Mouse (Mus musculus): ENCODE measurements around the gene Exoc2. TPM values are rescaled to one million over a fixed set of nuclear protein-coding genes. Genes with fewer than 3 reads are reported as not detected.
A peak's percentile ranks its signal among the peaks of the same experiment; 100 is the strongest.

Exoc2 gene
- polyA plus RNA-seq, 1 experiment from 2014 or later: 37.1 TPM

GRCm38 (mm10) chr13:30801886-30802285 lies 172.0 kb downstream of the Exoc2 start:
- Histone ChIP-seq H3K9me3 (ENCODE audit: control insufficient read depth, low read length) (no peaks in the 10 kb centered on the region), H3K9ac (ENCODE audit: low read length) (no peak overlapping the region)
- WGBS: 67% methylated on average over 4 of the region's 4 CpGs

GRCm38 (mm10) chr13:30795960-30796359 lies 177.9 kb downstream of the Exoc2 start:
- no peaks in the 10 kb centered on the region for H3K9me3 ChIP-seq (ENCODE audit: control insufficient read depth, low read length)
- 74% methylated on average over 4 of the region's 4 CpGs for WGBS
- H3K36me3 ChIP-seq (ENCODE audit: control insufficient read depth, insufficient read depth, low read length): no peaks in the 10 kb centered on the region
- H3K4me2 ChIP-seq (ENCODE audit: low read depth, low read length): no peak overlapping the region
- H3K27me3 ChIP-seq (ENCODE audit: control insufficient read depth, insufficient read depth, low read depth, low read length): no peaks in the 10 kb centered on the region
- H3K27ac ChIP-seq (ENCODE audit: low read length): no peak overlapping the region
- no peak for ATAC-seq (ENCODE audit: low read depth)
- no peak overlapping the region for H3K4me3 ChIP-seq (ENCODE audit: low read length)
- H3K9ac ChIP-seq (ENCODE audit: low read length): no peak overlapping the region
- H3K4me1 ChIP-seq (replicated peaks; ENCODE audit: control insufficient read depth, insufficient read depth, low read length): no peaks in the 10 kb centered on the region

More at GRCm38 (mm10) chr13:30801886-30802285, 172.0 kb downstream of the Exoc2 start:
- no peaks in the 10 kb centered on the region for H3K36me3 ChIP-seq (ENCODE audit: control insufficient read depth, insufficient read depth, low read length)
- no peaks in the 10 kb centered on the region for H3K4me1 ChIP-seq (replicated peaks; ENCODE audit: control insufficient read depth, insufficient read depth, low read length)
- no peak for ATAC-seq (ENCODE audit: low read depth)
- no peak overlapping the region for H3K4me3 ChIP-seq (ENCODE audit: low read length)
- H3K4me2 ChIP-seq (ENCODE audit: low read depth, low read length): no peak overlapping the region
- no peaks in the 10 kb centered on the region for H3K27me3 ChIP-seq (ENCODE audit: control insufficient read depth, insufficient read depth, low read depth, low read length)
- H3K27ac ChIP-seq (ENCODE audit: low read length): no peak overlapping the region

- no peak for ATAC-seq (ENCODE audit: low read depth)
- Histone ChIP-seq H3K4me2 (ENCODE audit: low read depth, low read length) (no peak overlapping the region), H3K27ac (ENCODE audit: low read length) (no peak overlapping the region), H3K9ac (ENCODE audit: low read length) (no peak overlapping the region), H3K27me3 (ENCODE audit: control insufficient read depth, insufficient read depth, low read depth, low read length) (no peaks in the 10 kb centered on the region), H3K9me3 (ENCODE audit: control insufficient read depth, low read length) (no peaks in the 10 kb centered on the region), H3K4me1 (replicated peaks; ENCODE audit: control insufficient read depth, insufficient read depth, low read length) (no peaks in the 10 kb centered on the region), H3K4me3 (ENCODE audit: low read length) (no peak overlapping the region), H3K36me3 (ENCODE audit: control insufficient read depth, insufficient read depth, low read length) (no peaks in the 10 kb centered on the region)
- 69% methylated on average over 5 of the region's 5 CpGs for WGBS
These were observed 180.3 kb downstream of the Exoc2 start for GRCm38 (mm10) chr13:30793616-30794015.

GRCm38 (mm10) chr13:30793196-30793595 lies 180.7 kb downstream of the Exoc2 start:
- ATAC-seq (ENCODE audit: low read depth): no peak
- 81% methylated on average over 4 of the region's 4 CpGs for WGBS

GRCm38 (mm10) chr13:30792741-30793140 lies 181.2 kb downstream of the Exoc2 start:
- no peaks in the 10 kb centered on the region for H3K27me3 ChIP-seq (ENCODE audit: control insufficient read depth, insufficient read depth, low read depth, low read length)
- H3K4me3 ChIP-seq (ENCODE audit: low read length): no peak overlapping the region
- H3K27ac ChIP-seq (ENCODE audit: low read length): no peak overlapping the region
- 52% methylated on average over 3 of the region's 3 CpGs for WGBS
- H3K9me3 ChIP-seq (ENCODE audit: control insufficient read depth, low read length): no peaks in the 10 kb centered on the region
- no peaks in the 10 kb centered on the region for H3K4me1 ChIP-seq (replicated peaks; ENCODE audit: control insufficient read depth, insufficient read depth, low read length)
- peak; percentile 26; the same call in 1 of the 2 replicates for ATAC-seq (ENCODE audit: low read depth)
- no peak overlapping the region for H3K4me2 ChIP-seq (ENCODE audit: low read depth, low read length)
- no peaks in the 10 kb centered on the region for H3K36me3 ChIP-seq (ENCODE audit: control insufficient read depth, insufficient read depth, low read length)
- H3K9ac ChIP-seq (ENCODE audit: low read length): no peak overlapping the region

More at GRCm38 (mm10) chr13:30793196-30793595, 180.7 kb downstream of the Exoc2 start:
- no peak overlapping the region for H3K4me2 ChIP-seq (ENCODE audit: low read depth, low read length)
- H3K9ac ChIP-seq (ENCODE audit: low read length): no peak overlapping the region
- H3K27ac ChIP-seq (ENCODE audit: low read length): no peak overlapping the region
- H3K36me3 ChIP-seq (ENCODE audit: control insufficient read depth, insufficient read depth, low read length): no peaks in the 10 kb centered on the region
- H3K27me3 ChIP-seq (ENCODE audit: control insufficient read depth, insufficient read depth, low read depth, low read length): no peaks in the 10 kb centered on the region
- H3K4me1 ChIP-seq (replicated peaks; ENCODE audit: control insufficient read depth, insufficient read depth, low read length): no peaks in the 10 kb centered on the region
- no peak overlapping the region for H3K4me3 ChIP-seq (ENCODE audit: low read length)
- no peaks in the 10 kb centered on the region for H3K9me3 ChIP-seq (ENCODE audit: control insufficient read depth, low read length)

- Histone ChIP-seq H3K4me2 (ENCODE audit: low read depth, low read length) (no peak overlapping the region), H3K4me3 (ENCODE audit: low read length) (no peak overlapping the region), H3K27ac (ENCODE audit: low read length) (no peak overlapping the region), H3K9ac (ENCODE audit: low read length) (no peak overlapping the region), H3K9me3 (ENCODE audit: control insufficient read depth, low read length) (no peaks in the 10 kb centered on the region), H3K27me3 (ENCODE audit: control insufficient read depth, insufficient read depth, low read depth, low read length) (no peaks in the 10 kb centered on the region), H3K36me3 (ENCODE audit: control insufficient read depth, insufficient read depth, low read length) (no peaks in the 10 kb centered on the region), H3K4me1 (replicated peaks; ENCODE audit: control insufficient read depth, insufficient read depth, low read length) (no peaks in the 10 kb centered on the region)
- 40% methylated on average over 9 of the region's 9 CpGs for WGBS
- ATAC-seq (ENCODE audit: low read depth): no peak
These were observed 181.6 kb downstream of the Exoc2 start for GRCm38 (mm10) chr13:30792308-30792707.

GRCm38 (mm10) chr13:30790016-30790415 lies 183.9 kb downstream of the Exoc2 start:
- no peak overlapping the region for H3K4me3 ChIP-seq (ENCODE audit: low read length)
- H3K27ac ChIP-seq (ENCODE audit: low read length): no peak overlapping the region
- H3K36me3 ChIP-seq (ENCODE audit: control insufficient read depth, insufficient read depth, low read length): no peaks in the 10 kb centered on the region
- 64% methylated on average over 5 of the region's 5 CpGs for WGBS
- H3K4me2 ChIP-seq (ENCODE audit: low read depth, low read length): no peak overlapping the region
- H3K4me1 ChIP-seq (replicated peaks; ENCODE audit: control insufficient read depth, insufficient read depth, low read length): no peaks in the 10 kb centered on the region
- H3K9ac ChIP-seq (ENCODE audit: low read length): no peak overlapping the region
- H3K27me3 ChIP-seq (ENCODE audit: control insufficient read depth, insufficient read depth, low read depth, low read length): no peaks in the 10 kb centered on the region
- no peaks in the 10 kb centered on the region for H3K9me3 ChIP-seq (ENCODE audit: control insufficient read depth, low read length)
- no peak for ATAC-seq (ENCODE audit: low read depth)

- H3K27ac ChIP-seq (ENCODE audit: low read length): no peak overlapping the region
- no peak for ATAC-seq (ENCODE audit: low read depth)
These were observed 185.5 kb downstream of the Exoc2 start for GRCm38 (mm10) chr13:30788421-30788820.

GRCm38 (mm10) chr13:30787960-30788359 lies 185.9 kb downstream of the Exoc2 start:
- no peak overlapping the region for H3K4me2 ChIP-seq (ENCODE audit: low read depth, low read length)
- H3K9ac ChIP-seq (ENCODE audit: low read length): no peak overlapping the region
- no peaks in the 10 kb centered on the region for H3K36me3 ChIP-seq (ENCODE audit: control insufficient read depth, insufficient read depth, low read length)
- no peaks in the 10 kb centered on the region for H3K9me3 ChIP-seq (ENCODE audit: control insufficient read depth, low read length)
- H3K27ac ChIP-seq (ENCODE audit: low read length): no peak overlapping the region
- no peak overlapping the region for H3K4me3 ChIP-seq (ENCODE audit: low read length)
- 84% methylated on average over 4 of the region's 4 CpGs for WGBS
- no peaks in the 10 kb centered on the region for H3K4me1 ChIP-seq (replicated peaks; ENCODE audit: control insufficient read depth, insufficient read depth, low read length)
- ATAC-seq (ENCODE audit: low read depth): no peak
- no peaks in the 10 kb centered on the region for H3K27me3 ChIP-seq (ENCODE audit: control insufficient read depth, insufficient read depth, low read depth, low read length)

More at GRCm38 (mm10) chr13:30788421-30788820, 185.5 kb downstream of the Exoc2 start:
- Histone ChIP-seq H3K9me3 (ENCODE audit: control insufficient read depth, low read length) (no peaks in the 10 kb centered on the region), H3K4me2 (ENCODE audit: low read depth, low read length) (no peak overlapping the region), H3K27me3 (ENCODE audit: control insufficient read depth, insufficient read depth, low read depth, low read length) (no peaks in the 10 kb centered on the region), H3K4me1 (replicated peaks; ENCODE audit: control insufficient read depth, insufficient read depth, low read length) (no peaks in the 10 kb centered on the region), H3K36me3 (ENCODE audit: control insufficient read depth, insufficient read depth, low read length) (no peaks in the 10 kb centered on the region), H3K9ac (ENCODE audit: low read length) (no peak overlapping the region), H3K4me3 (ENCODE audit: low read length) (no peak overlapping the region)
- 84% methylated on average over 3 of the region's 3 CpGs for WGBS

- no peak for ATAC-seq (ENCODE audit: low read depth)
- H3K27ac ChIP-seq (ENCODE audit: low read length): no peak overlapping the region
- H3K27me3 ChIP-seq (ENCODE audit: control insufficient read depth, insufficient read depth, low read depth, low read length): no peaks in the 10 kb centered on the region
- no peaks in the 10 kb centered on the region for H3K36me3 ChIP-seq (ENCODE audit: control insufficient read depth, insufficient read depth, low read length)
- H3K9me3 ChIP-seq (ENCODE audit: control insufficient read depth, low read length): no peaks in the 10 kb centered on the region
- 90% methylated on average over 2 of the region's 2 CpGs for WGBS
- H3K4me3 ChIP-seq (ENCODE audit: low read length): no peak overlapping the region
- no peak overlapping the region for H3K4me2 ChIP-seq (ENCODE audit: low read depth, low read length)
- no peaks in the 10 kb centered on the region for H3K4me1 ChIP-seq (replicated peaks; ENCODE audit: control insufficient read depth, insufficient read depth, low read length)
- no peak overlapping the region for H3K9ac ChIP-seq (ENCODE audit: low read length)
These were observed 186.3 kb downstream of the Exoc2 start for GRCm38 (mm10) chr13:30787556-30787955.

Data from lung, embryonic 16.5 days (tissue).